Mouse (Mus musculus) erythroblast, embryonic 14.5 days (primary cell): ENCODE measurements around the gene Ppp2r5c. TPM values are rescaled to one million over a fixed set of nuclear protein-coding genes. Genes with fewer than 3 reads are reported as not detected.

Experiments
- H3K27me3 ChIP-seq: 2 replicates; pipeline ENCODE4 v1.6.1; 2012; ENCODE audit warnings: inconsistent platforms; ENCODE audit not compliant: control insufficient read depth
- H3K36me3 ChIP-seq: 2 replicates; pipeline ENCODE4 v1.6.1; 2012; ENCODE audit warnings: mild to moderate bottlenecking, inconsistent platforms; ENCODE audit not compliant: control insufficient read depth
- H3K4me1 ChIP-seq: 2 replicates; pipeline ENCODE4 v1.6.1; 2012; ENCODE audit warnings: inconsistent platforms; ENCODE audit not compliant: control insufficient read depth
- H3K4me3 ChIP-seq: replicated peaks from 2 replicates; pipeline ENCODE3; 2012; ENCODE audit warnings: moderate library complexity, mild to moderate bottlenecking, inconsistent platforms
- H3K9me3 ChIP-seq: 2 replicates; pipeline ENCODE4 v1.6.1; 2012; ENCODE audit warnings: low read length, inconsistent platforms, mixed read lengths; ENCODE audit not compliant: control insufficient read depth
- GATA1 ChIP-seq: IDR thresholded peaks from 2 replicates; pipeline ENCODE4 v1.6.1; 2012; ENCODE audit warnings: low read length, inconsistent platforms, mixed read lengths
- TAL1 ChIP-seq: IDR thresholded peaks from 3 replicates; pipeline ENCODE4 v1.6.1; 2012; ENCODE audit warnings: low read length, inconsistent platforms, mixed read lengths
- polyA plus RNA-seq: library from polyadenylated mRNA; stranded (reverse); fragments of >175 nt; gene quantifications from 2 replicates; pipeline ENCODE4 v1.2.3, GENCODE M21; 2012

The Ppp2r5c gene
- polyA plus RNA-seq, 1 experiment = 1.7 TPM

GRCm38 (mm10) chr12:110599791-110600190, 152.9 kb downstream of the Ppp2r5c start:
- Histone ChIP-seq H3K4me3 (no peak overlapping the region), H3K4me1 (peaks cover 39% of the 10 kb centered on the region), H3K36me3 (peaks cover 8% of the 10 kb centered on the region), H3K9me3 (no peaks in the 10 kb centered on the region), H3K27me3 (peaks cover 26% of the 10 kb centered on the region)
- TF ChIP-seq GATA1 (no peak), TAL1 (no peak)

GRCm38 (mm10) chr12:110600225-110600991, 153.5 kb downstream of the Ppp2r5c start:
- Histone ChIP-seq H3K9me3 (no peaks in the 10 kb centered on the region), H3K4me1 (peaks cover 42% of the 10 kb centered on the region), H3K27me3 (peaks cover 26% of the 10 kb centered on the region), H3K36me3 (peaks cover 10% of the 10 kb centered on the region), H3K4me3 (peak overlapping the region; percentile 100)
- no peak for TF ChIP-seq TAL1
- no peak for TF ChIP-seq GATA1

- Histone ChIP-seq H3K9me3 (no peaks in the 10 kb centered on the region), H3K36me3 (peaks cover 16% of the 10 kb centered on the region), H3K4me1 (peaks cover 44% of the 10 kb centered on the region), H3K4me3 (peak within 1 kb of the TSS; percentile 100), H3K27me3 (peaks cover 20% of the 10 kb centered on the region)
- TF ChIP-seq GATA1 = no peak
- no peak for TF ChIP-seq TAL1
Measured at GRCm38 (mm10) chr12:110601241-110602218, 154.6 kb downstream of the Ppp2r5c start, which contains the start of gene Dync1h1. Gene Dync1h1, plus strand, starts transcription at chr12:110601452.

GRCm38 (mm10) chr12:110606161-110606560, 159.2 kb downstream of the Ppp2r5c start:
- Histone ChIP-seq H3K36me3 (peaks cover 34% of the 10 kb centered on the region), H3K4me1 (peaks cover 42% of the 10 kb centered on the region), H3K27me3 (no peaks in the 10 kb centered on the region), H3K4me3 (no peak overlapping the region), H3K9me3 (no peaks in the 10 kb centered on the region)
- TF ChIP-seq TAL1 = no peak
- no peak for TF ChIP-seq GATA1

GRCm38 (mm10) chr12:110606676-110607075, 159.8 kb downstream of the Ppp2r5c start:
- peaks cover 37% of the 10 kb centered on the region for H3K36me3 ChIP-seq
- no peaks in the 10 kb centered on the region for H3K9me3 ChIP-seq
- no peak overlapping the region for H3K4me3 ChIP-seq
- H3K27me3 ChIP-seq = no peaks in the 10 kb centered on the region
- TF ChIP-seq GATA1 = no peak
- no peak for TF ChIP-seq TAL1
- H3K4me1 ChIP-seq = peaks cover 40% of the 10 kb centered on the region

- no peaks in the 10 kb centered on the region for H3K27me3 ChIP-seq
- peaks cover 23% of the 10 kb centered on the region for H3K4me1 ChIP-seq
- no peaks in the 10 kb centered on the region for H3K9me3 ChIP-seq
- no peak overlapping the region for H3K4me3 ChIP-seq
- peaks cover 56% of the 10 kb centered on the region for H3K36me3 ChIP-seq
- TF ChIP-seq TAL1 = no peak
- no peak for TF ChIP-seq GATA1
Measured at GRCm38 (mm10) chr12:110608460-110609152, 161.7 kb downstream of the Ppp2r5c start.

GRCm38 (mm10) chr12:110609153-110609497, 162.2 kb downstream of the Ppp2r5c start:
- Histone ChIP-seq H3K4me1 (peaks cover 18% of the 10 kb centered on the region), H3K36me3 (peaks cover 56% of the 10 kb centered on the region), H3K9me3 (no peaks in the 10 kb centered on the region), H3K27me3 (no peaks in the 10 kb centered on the region), H3K4me3 (no peak overlapping the region)
- TF ChIP-seq TAL1 (no peak), GATA1 (no peak)

GRCm38 (mm10) chr12:110610713-110611112, 163.8 kb downstream of the Ppp2r5c start:
- peaks cover 9% of the 10 kb centered on the region for H3K4me1 ChIP-seq
- no peaks in the 10 kb centered on the region for H3K27me3 ChIP-seq
- H3K9me3 ChIP-seq = no peaks in the 10 kb centered on the region
- H3K4me3 ChIP-seq = no peak overlapping the region
- TF ChIP-seq GATA1 = no peak
- no peak for TF ChIP-seq TAL1
- peaks cover 63% of the 10 kb centered on the region for H3K36me3 ChIP-seq

- Histone ChIP-seq H3K4me3 (no peak overlapping the region), H3K4me1 (no peaks in the 10 kb centered on the region), H3K9me3 (no peaks in the 10 kb centered on the region), H3K36me3 (peaks cover 100% of the 10 kb centered on the region), H3K27me3 (no peaks in the 10 kb centered on the region)
- TF ChIP-seq TAL1 (no peak), GATA1 (no peak)
Measured at GRCm38 (mm10) chr12:110630056-110630455, 183.1 kb downstream of the Ppp2r5c start.

Other genes starting within 250 kb of the Ppp2r5c start
- gene Dio3, start 168.1 kb upstream of the Ppp2r5c start, polyA plus RNA-seq = not detected in 2 replicates
- 38.7 and 45.7 TPM in 2 replicates for gene Dync1h1, start 154.3 kb downstream of the Ppp2r5c start, polyA plus RNA-seq
- gene 1700001K19Rik, start 235.5 kb downstream of the Ppp2r5c start, polyA plus RNA-seq = not detected in 2 replicates